Mouse (Mus musculus): ENCODE measurements at regions not wholly inside any gene's neighbourhood (a gene's known extent, or its start where the extent isn't known, plus 50 kb on each side); places are given as distances from the start of the nearest gene placed in this dataset.
A peak's percentile ranks its signal among the peaks of the same experiment; 100 is the strongest.

DNA sequence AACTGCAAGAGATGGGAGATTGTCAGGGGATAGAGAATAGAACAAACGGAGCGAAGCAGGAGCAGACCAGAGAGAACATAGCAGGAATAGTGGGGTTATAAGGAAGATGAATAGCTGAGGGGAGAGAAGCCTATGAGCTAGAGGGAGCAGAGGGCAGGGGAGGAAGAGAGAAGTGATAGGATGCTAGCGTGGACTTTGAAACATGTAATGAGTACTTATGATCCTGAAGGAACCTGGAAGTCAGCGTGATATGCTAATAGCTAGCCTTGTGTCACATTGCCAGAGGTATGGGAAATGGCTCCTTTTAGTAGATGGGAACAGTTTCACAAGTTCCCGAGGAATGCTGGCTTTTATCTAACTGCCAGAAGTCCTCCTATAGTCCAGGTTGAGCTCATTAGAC is 51.8 kb downstream of the Calml3 start:
- no peak for DNase-seq (ENCODE audit: low spot score in 2 of 2)

GRCm38 (mm10) chr13:3751222-3751621 is 52.9 kb downstream of the Calml3 start:
- DNase-seq (ENCODE audit: low spot score in 2 of 2): no peak

- DNase-seq (ENCODE audit: low spot score in 2 of 2): no peak
These were observed 53.4 kb downstream of the Calml3 start for GRCm38 (mm10) chr13:3750756-3751155.

DNA sequence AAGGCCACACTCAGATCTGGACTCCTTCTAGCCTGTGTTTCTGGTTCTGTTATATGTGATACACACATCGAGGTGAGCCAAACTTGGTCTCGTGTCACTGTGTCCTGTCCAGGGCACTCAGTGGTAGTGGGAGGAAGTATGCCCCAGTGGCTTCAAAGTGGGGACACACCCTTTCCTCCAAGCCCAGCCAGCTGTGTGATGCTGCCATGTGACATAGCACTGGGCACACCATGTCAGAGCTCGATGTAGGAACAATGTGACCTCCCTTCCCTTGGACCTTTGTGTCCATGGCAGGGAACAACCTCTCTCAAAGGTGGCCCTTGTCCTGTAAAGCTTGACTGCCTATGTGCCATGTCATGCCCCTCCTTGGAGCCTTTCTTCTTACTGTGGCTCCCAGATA is 54.5 kb downstream of the Calml3 start:
- DNase-seq (ENCODE audit: low spot score in 2 of 2): peak in 1 of 2 experiments; percentile 23

GRCm38 (mm10) chr13:3748859-3749258 is 55.3 kb downstream of the Calml3 start:
- DNase-seq (ENCODE audit: low spot score in 2 of 2): no peak

DNA sequence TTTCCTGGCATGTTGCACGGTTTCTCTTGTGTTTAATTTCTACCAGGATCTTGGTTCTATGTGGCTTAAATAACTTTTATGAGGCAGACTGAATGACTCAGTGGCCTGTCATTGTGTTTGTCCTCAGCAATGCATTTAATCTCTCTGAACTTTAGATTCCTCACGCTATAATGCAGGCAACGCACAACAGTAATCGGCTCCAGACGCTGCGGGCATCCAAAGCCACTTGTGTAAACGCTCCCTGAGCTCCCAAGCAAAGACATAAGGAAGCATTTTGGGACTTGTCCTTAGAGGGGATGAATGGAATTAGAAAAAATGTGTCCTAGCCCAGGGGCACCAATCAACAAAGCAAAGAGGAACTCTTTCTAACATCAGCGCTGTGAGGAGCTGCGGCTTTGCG is 57.6 kb downstream of the Calml3 start:
- DNase-seq (ENCODE audit: low spot score in 2 of 2): no peak

GRCm38 (mm10) chr13:3744870-3745269 is 59.2 kb downstream of the Calml3 start:
- DNase-seq (ENCODE audit: low spot score in 2 of 2): peak in 1 of 2 experiments; percentile 37

GRCm38 (mm10) chr13:3743692-3744457 is 60.2 kb downstream of the Calml3 start:
- DNase-seq (ENCODE audit: low spot score in 2 of 2): peak in 1 of 2 experiments; percentile 46

DNA sequence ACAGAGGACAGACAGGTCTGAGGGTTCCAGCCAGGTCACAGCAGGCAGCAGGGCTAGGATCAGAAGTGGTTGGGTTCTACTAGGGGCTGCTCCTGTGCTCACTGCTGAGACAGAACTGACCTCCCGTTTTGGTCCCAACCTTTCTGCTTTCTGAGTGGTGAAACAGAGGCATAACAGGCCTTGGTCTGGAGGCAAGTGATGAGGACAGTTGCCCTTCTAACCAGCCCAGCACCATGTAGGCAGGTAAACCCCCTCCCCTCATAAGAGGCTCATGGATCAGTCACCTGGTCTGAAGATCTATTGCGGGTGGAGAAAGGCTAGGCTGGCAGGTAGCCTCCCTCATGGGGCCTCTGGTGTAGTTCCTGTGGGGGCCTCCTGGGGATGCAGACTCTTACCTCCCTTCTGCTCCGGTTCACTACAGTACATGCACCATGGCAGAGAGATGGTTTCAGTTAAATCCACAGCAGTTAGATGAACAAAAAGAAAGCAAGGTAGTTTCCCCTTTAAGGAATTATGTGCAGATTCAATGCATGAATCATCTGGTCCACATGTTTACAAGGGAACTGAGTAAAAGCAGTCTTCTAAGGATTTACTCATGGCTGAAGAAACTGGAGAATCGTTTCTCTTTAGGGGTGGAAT is 61.2 kb downstream of the Calml3 start:
- peak in 1 of 2 experiments; percentile 60 for DNase-seq (ENCODE audit: low spot score in 2 of 2)

- peak; percentile 17 to 60 for DNase-seq (ENCODE audit: low spot score in 2 of 2)
These were observed 61.9 kb downstream of the Calml3 start for GRCm38 (mm10) chr13:3742094-3742730.

DNA sequence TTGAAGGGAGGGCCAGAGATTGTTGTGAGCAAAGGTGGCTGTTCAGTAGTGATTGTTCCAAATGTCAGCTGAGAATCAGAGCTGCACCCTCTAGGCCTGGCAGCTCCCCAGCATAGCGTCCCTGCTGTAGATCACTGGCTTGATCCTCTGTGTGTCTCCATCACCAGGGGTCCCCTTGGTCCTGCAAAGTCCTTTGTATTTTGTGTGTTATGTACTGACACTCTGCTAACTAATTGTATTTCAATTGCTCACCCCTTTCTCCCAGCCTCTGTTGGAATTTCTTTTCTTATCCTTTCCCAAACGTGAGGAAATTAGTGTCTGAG is 73.5 kb downstream of the Calml3 start:
- peak in 1 of 2 experiments; percentile 41 for DNase-seq (ENCODE audit: low spot score in 2 of 2)

GRCm38 (mm10) chr13:3729926-3730698 is 74.0 kb downstream of the Calml3 start:
- peak in 1 of 2 experiments; percentile 50 for DNase-seq (ENCODE audit: low spot score in 2 of 2)

DNA sequence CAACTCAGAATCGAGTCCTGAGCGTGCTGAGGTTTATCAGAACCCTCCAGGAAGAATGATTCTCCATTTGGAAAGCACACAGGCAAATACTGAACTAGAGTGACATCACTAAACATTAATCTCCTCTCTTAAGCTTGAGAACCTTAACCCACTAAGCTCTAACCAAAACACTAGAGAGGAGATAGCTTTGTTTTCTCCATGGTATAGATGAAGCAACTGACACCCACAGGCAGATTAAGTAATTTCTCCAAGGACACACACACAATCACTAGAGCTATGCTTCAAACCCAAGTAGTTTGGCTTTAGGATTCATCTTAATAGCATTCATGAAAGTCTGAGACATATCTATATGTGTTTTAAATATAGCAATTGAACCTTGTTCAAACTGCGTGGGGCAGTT is 75.2 kb downstream of the Calml3 start:
- no peak for DNase-seq (ENCODE audit: low spot score in 2 of 2)

DNA sequence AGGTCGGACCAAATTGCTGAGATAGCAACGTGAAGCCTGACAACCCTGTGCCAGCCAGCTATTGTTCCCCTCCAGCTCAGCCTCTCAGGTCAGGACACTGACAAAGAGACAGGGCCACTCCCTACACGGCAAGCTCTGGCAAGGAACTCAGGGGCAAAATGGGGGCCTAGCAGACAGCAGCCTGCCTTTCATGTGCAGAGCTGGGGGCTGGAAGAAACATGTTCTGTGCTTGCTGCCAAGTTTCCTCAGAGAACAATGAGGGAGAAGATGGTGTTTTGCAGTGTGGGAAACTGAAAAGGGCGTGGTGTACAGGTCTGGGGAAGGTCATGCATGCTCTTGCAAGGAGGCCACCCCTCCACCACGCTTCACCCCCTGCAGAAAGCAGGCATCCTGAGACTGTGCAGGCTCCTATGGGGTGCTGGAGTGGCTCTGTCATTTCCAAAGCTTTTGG is 77.8 kb downstream of the Calml3 start:
- peak in 1 of 2 experiments; percentile 59 for DNase-seq (ENCODE audit: low spot score in 2 of 2)

GRCm38 (mm10) chr13:3725803-3726202 is 78.3 kb downstream of the Calml3 start:
- peak in 1 of 2 experiments; percentile 43 for DNase-seq (ENCODE audit: low spot score in 2 of 2)

DNA sequence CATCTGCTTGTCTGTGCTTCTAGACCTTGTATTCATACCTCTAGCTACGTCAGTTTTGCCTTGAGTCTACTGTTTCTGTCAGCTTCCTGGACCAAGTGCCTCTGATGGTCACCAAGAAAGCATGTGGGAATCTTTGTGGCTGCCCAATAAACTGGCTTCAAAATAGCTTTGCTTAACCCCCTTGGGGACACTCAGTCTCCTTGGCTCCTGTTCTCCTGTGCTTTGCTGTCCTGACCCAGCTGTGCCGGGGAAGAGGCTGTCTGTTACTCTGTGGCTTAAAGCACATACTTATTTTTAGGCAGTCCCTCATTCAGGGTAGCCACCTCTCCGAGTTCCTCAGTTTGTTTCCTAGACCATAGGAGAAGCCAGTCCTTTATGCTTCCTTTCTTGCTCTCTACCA is 79.8 kb downstream of the Calml3 start:
- peak in 1 of 2 experiments; percentile 47 for DNase-seq (ENCODE audit: low spot score in 2 of 2)

- peak in 1 of 2 experiments; percentile 16 for DNase-seq (ENCODE audit: low spot score in 2 of 2)
These were observed 80.5 kb downstream of the Calml3 start for GRCm38 (mm10) chr13:3723458-3724143.

DNA sequence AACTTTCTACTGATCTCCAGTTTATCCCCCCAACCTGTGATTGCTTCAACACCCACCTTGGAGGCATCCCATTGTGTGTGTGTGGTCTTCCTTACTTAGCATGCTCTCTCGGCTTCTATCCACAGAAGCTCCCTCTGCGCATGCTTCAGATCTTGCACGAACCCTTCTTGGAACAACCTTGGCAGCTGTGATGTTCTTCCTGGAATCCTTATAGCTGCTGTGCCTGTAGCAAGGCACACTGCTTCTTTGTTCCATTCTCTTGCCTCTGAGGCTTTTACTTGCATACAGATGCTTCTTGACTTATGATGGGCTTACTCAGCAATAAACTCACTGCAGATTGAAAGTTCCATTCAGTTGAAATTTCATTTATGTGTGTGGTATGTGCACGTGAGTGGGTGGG is 81.2 kb downstream of the Asb13 start:
- peak in 1 of 2 experiments; percentile 38 for DNase-seq (ENCODE audit: low spot score in 2 of 2)

DNA sequence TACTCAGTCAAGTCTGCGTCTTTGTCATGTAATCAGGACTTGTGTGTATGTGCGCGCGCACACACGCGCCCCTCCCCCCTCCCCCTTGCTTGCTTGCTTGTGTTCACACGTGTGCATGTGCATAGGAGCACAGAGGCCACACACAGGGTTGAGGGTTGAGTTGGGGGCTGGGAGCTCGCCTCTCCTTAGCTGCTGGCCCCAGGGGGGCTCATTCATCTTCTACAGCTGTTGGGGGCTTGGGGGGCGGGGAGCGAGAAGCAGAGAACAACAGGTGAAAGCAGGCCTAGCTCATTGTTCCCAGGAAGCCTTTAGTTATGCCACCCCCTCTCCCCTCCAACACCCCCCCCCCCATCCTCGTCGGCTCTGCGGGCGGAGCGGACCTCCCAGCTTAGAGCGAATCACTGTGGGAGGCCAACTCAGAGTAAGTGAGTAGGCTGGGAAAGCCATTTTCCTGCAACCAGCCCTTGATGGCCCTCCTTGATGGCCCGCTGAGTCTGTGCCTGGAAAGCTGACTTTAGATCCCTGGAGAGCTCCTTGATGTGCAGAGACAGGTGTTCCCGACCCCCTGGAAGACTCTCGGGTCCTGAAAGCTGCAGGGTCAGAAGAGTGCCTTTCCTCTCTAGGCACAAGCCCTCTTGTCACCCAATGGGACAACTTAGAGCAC is 78.8 kb downstream of the Asb13 start:
- no peak for DNase-seq (ENCODE audit: low spot score in 2 of 2)

GRCm38 (mm10) chr13:3712088-3712487 is 78.3 kb downstream of the Asb13 start:
- no peak for DNase-seq (ENCODE audit: low spot score in 2 of 2)

Measured in spleen, postnatal 4 days (tissue).